Mouse (Mus musculus) CD4-positive, CD25-positive, alpha-beta regulatory T cell, adult 2 months (primary cell): Measurements from ENCODE around the gene Dgkq.
"Not testable (repeated sequence)": the region's sequence is repeated elsewhere in the genome, so short reads cannot be mapped to it uniquely, and the experiment has no call there.

Experiments
- DNase-seq: peaks from one replicate; pipeline ENCODE4 v3.0.0-alpha.2; 2012; ENCODE audit warnings: low read depth, low spot score

The Dgkq gene

GRCm38 (mm10) chr5:108655381-108655780 lies 14.1 kb downstream of the Dgkq start:
- no peak for DNase-seq

GRCm38 (mm10) chr5:108654444-108654990 lies 15.0 kb downstream of the Dgkq start:
- no peak for DNase-seq

- DNase-seq = no peak
These were observed 16.1 kb downstream of the Dgkq start for GRCm38 (mm10) chr5:108653341-108653740.

- DNase-seq = peak; percentile 84
These were observed 17.6 kb downstream of the Dgkq start for GRCm38 (mm10) chr5:108651823-108652222.

GRCm38 (mm10) chr5:108651136-108651720 lies 18.2 kb downstream of the Dgkq start:
- DNase-seq = no peak

GRCm38 (mm10) chr5:108650341-108650740 lies 19.1 kb downstream of the Dgkq start:
- DNase-seq = no peak

GRCm38 (mm10) chr5:108648937-108649576 lies 20.4 kb downstream of the Dgkq start:
- DNase-seq = no peak

- no peak for DNase-seq
These were observed 21.5 kb downstream of the Dgkq start for GRCm38 (mm10) chr5:108647820-108648465.

GRCm38 (mm10) chr5:108647311-108647710 lies 22.2 kb downstream of the Dgkq start:
- no peak for DNase-seq

- no peak for DNase-seq
These were observed 23.2 kb downstream of the Dgkq start for GRCm38 (mm10) chr5:108646343-108646660.

- DNase-seq = no peak
These were observed 23.7 kb downstream of the Dgkq start for GRCm38 (mm10) chr5:108645651-108646342.

- DNase-seq = no peak
These were observed 25.8 kb downstream of the Dgkq start for GRCm38 (mm10) chr5:108643674-108644073.

- DNase-seq = no peak
These were observed 33.3 kb downstream of the Dgkq start for GRCm38 (mm10) chr5:108636172-108636571.

- not testable (repeated sequence) for DNase-seq
These were observed 35.4 kb downstream of the Dgkq start for GRCm38 (mm10) chr5:108634088-108634487.

GRCm38 (mm10) chr5:108633676-108634075 lies 35.8 kb downstream of the Dgkq start:
- no peak for DNase-seq

GRCm38 (mm10) chr5:108629634-108630483 lies 39.6 kb downstream of the Dgkq start, which contains the start of the genes Gak and Tmem175:
Gene Gak (minus strand): TSS chr5:108629755.
Gene Tmem175 (plus strand): TSS chr5:108629770.
- DNase-seq = peak; percentile 98

GRCm38 (mm10) chr5:108628891-108629633 lies 40.4 kb downstream of the Dgkq start:
- peak; percentile 52 for DNase-seq

- DNase-seq = no peak
These were observed 43.3 kb downstream of the Dgkq start for GRCm38 (mm10) chr5:108626050-108626660.

GRCm38 (mm10) chr5:108621870-108622269 lies 47.6 kb downstream of the Dgkq start:
- DNase-seq = no peak

GRCm38 (mm10) chr5:108610426-108610825 lies 59.0 kb downstream of the Dgkq start:
- no peak for DNase-seq
